Mouse (Mus musculus) brain, embryonic 14.5 days (tissue): Measurements from ENCODE around the gene Zfp558.
"Not testable (repeated sequence)": the region's sequence is repeated elsewhere in the genome, so short reads cannot be mapped to it uniquely, and the experiment has no call there.

ENCODE experiments used
- CTCF ChIP-seq: fragments of 200-500 bp; IDR thresholded peaks from 2 replicates; pipeline ENCODE4 v1.5.1; 2012; ENCODE audit warnings: inconsistent platforms, mild to moderate bottlenecking, moderate library complexity, borderline replicate concordance; ENCODE audit not compliant: insufficient read depth, insufficient read length; ENCODE audit errors: extremely low read depth
- POLR2A ChIP-seq: fragments of 200-500 bp; IDR thresholded peaks from 2 replicates; pipeline ENCODE4 v1.6.1; 2012; ENCODE audit warnings: mild to moderate bottlenecking, inconsistent platforms, borderline replicate concordance; ENCODE audit not compliant: poor library complexity, insufficient read depth, insufficient read length, severe bottlenecking; ENCODE audit errors: extremely low read depth

DNA sequence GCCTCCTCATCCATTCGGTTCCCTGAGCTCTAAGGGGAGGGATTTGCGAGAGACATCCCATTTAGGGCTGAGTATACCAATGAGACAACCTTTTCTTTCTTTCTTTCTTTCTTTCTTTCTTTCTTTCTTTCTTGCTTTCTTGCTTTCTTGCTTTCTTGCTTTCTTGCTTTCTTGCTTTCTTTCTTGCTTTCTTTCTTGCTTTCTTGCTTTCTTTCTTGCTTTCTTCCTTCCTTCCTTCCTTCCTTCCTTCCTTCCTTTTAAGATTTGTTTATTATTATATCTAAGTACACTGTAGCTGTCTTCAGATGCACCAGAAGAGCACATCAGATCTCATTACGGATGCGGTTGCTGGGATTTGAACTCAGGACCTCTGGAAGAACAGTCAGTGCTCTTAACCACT, 65.7 kb downstream of the Zfp558 start:
- not testable (repeated sequence) for TF ChIP-seq CTCF, POLR2A
